Mouse (Mus musculus): ENCODE measurements around the gene Slc30a9. TPM values are rescaled to one million over a fixed set of nuclear protein-coding genes. Genes with fewer than 3 reads are reported as not detected.

Gene Slc30a9
- polyA plus RNA-seq, 1 experiment from 2014 or later = 129 TPM

- ATAC-seq (replicated peaks; ENCODE audit: insufficient number of reproducible peaks, insufficient read depth, low FRiP score, low read depth) = no peak
- Histone ChIP-seq H3K36me3 (no peaks in the 10 kb centered on the region; the same call in 1 of the 2 replicates), H3K9ac (no peak overlapping the region), H3K4me1 (replicated peaks) (no peaks in the 10 kb centered on the region), H3K27me3 (no peaks in the 10 kb centered on the region), H3K4me2 (no peak overlapping the region), H3K4me3 (no peak overlapping the region), H3K27ac (no peak overlapping the region), H3K9me3 (replicated peaks) (no peaks in the 10 kb centered on the region)
- WGBS = 69% methylated on average over 6 of the region's 6 CpGs
Observed at GRCm38 (mm10) chr5:67295682-67296081, 11.1 kb upstream of the Slc30a9 start.

GRCm38 (mm10) chr5:67296171-67296570 lies 10.6 kb upstream of the Slc30a9 start:
- Histone ChIP-seq H3K9ac (no peak overlapping the region), H3K27ac (no peak overlapping the region), H3K27me3 (no peaks in the 10 kb centered on the region), H3K4me3 (no peak overlapping the region), H3K9me3 (replicated peaks) (no peaks in the 10 kb centered on the region), H3K4me2 (no peak overlapping the region), H3K4me1 (replicated peaks) (no peaks in the 10 kb centered on the region), H3K36me3 (no peaks in the 10 kb centered on the region)
- WGBS = 88% methylated on average over 1 of the region's 1 CpGs
- no peak for ATAC-seq (replicated peaks; ENCODE audit: insufficient number of reproducible peaks, insufficient read depth, low FRiP score, low read depth)

- Histone ChIP-seq H3K36me3 (no peaks in the 10 kb centered on the region), H3K4me3 (no peak overlapping the region), H3K9me3 (replicated peaks) (no peaks in the 10 kb centered on the region), H3K27ac (no peak overlapping the region), H3K4me1 (replicated peaks) (no peaks in the 10 kb centered on the region), H3K4me2 (no peak overlapping the region), H3K9ac (no peak overlapping the region), H3K27me3 (no peaks in the 10 kb centered on the region)
- WGBS = 81% methylated on average over 5 of the region's 5 CpGs
- ATAC-seq (replicated peaks; ENCODE audit: insufficient number of reproducible peaks, insufficient read depth, low FRiP score, low read depth) = no peak
Observed at GRCm38 (mm10) chr5:67297026-67297813, 9.5 kb upstream of the Slc30a9 start.

GRCm38 (mm10) chr5:67299847-67300412 lies 6.8 kb upstream of the Slc30a9 start:
- WGBS = 87% methylated on average over 6 of the region's 6 CpGs
- Histone ChIP-seq H3K4me1 (replicated peaks) (no peaks in the 10 kb centered on the region), H3K9ac (no peak overlapping the region), H3K27me3 (no peaks in the 10 kb centered on the region), H3K4me2 (no peak overlapping the region), H3K36me3 (no peaks in the 10 kb centered on the region), H3K27ac (no peak overlapping the region), H3K4me3 (no peak overlapping the region), H3K9me3 (replicated peaks) (no peaks in the 10 kb centered on the region)
- ATAC-seq (replicated peaks; ENCODE audit: insufficient number of reproducible peaks, insufficient read depth, low FRiP score, low read depth) = no peak

- Histone ChIP-seq H3K9me3 (replicated peaks) (no peaks in the 10 kb centered on the region), H3K36me3 (no peaks in the 10 kb centered on the region), H3K27me3 (no peaks in the 10 kb centered on the region), H3K4me2 (no peak overlapping the region), H3K4me3 (no peak overlapping the region), H3K27ac (no peak overlapping the region), H3K4me1 (replicated peaks) (no peaks in the 10 kb centered on the region), H3K9ac (no peak overlapping the region)
- 94% methylated on average over 8 of the region's 8 CpGs for WGBS
- ATAC-seq (replicated peaks; ENCODE audit: insufficient number of reproducible peaks, insufficient read depth, low FRiP score, low read depth) = no peak
Observed at GRCm38 (mm10) chr5:67300926-67301597, 5.7 kb upstream of the Slc30a9 start.

GRCm38 (mm10) chr5:67301722-67302331 lies 4.9 kb upstream of the Slc30a9 start:
- Histone ChIP-seq H3K27ac (no peak overlapping the region), H3K9me3 (replicated peaks) (no peaks in the 10 kb centered on the region), H3K36me3 (no peaks in the 10 kb centered on the region), H3K27me3 (no peaks in the 10 kb centered on the region), H3K4me1 (replicated peaks) (no peaks in the 10 kb centered on the region), H3K9ac (no peak overlapping the region), H3K4me3 (no peak overlapping the region), H3K4me2 (no peak overlapping the region)
- ATAC-seq (replicated peaks; ENCODE audit: insufficient number of reproducible peaks, insufficient read depth, low FRiP score, low read depth) = no peak
- 65% methylated on average over 8 of the region's 8 CpGs for WGBS

GRCm38 (mm10) chr5:67303816-67304215 lies 2.9 kb upstream of the Slc30a9 start:
- no peaks in the 10 kb centered on the region for H3K27me3 ChIP-seq
- ATAC-seq (replicated peaks; ENCODE audit: insufficient number of reproducible peaks, insufficient read depth, low FRiP score, low read depth) = no peak
- peaks cover 10% of the 10 kb centered on the region for H3K4me1 ChIP-seq (replicated peaks)
- no peak overlapping the region for H3K9ac ChIP-seq
- no peak overlapping the region for H3K27ac ChIP-seq
- no peaks in the 10 kb centered on the region for H3K9me3 ChIP-seq (replicated peaks)
- WGBS = 81% methylated on average over 1 of the region's 1 CpGs
- H3K4me3 ChIP-seq = no peak overlapping the region
- no peak overlapping the region for H3K4me2 ChIP-seq
- no peaks in the 10 kb centered on the region for H3K36me3 ChIP-seq

- Histone ChIP-seq H3K4me1 (replicated peaks) (peaks cover 14% of the 10 kb centered on the region), H3K27me3 (no peaks in the 10 kb centered on the region), H3K27ac (peak overlapping the region; percentile 87), H3K4me3 (peak overlapping the region; percentile 95), H3K36me3 (no peaks in the 10 kb centered on the region), H3K9ac (peak overlapping the region; percentile 98), H3K4me2 (peak overlapping the region; percentile 75), H3K9me3 (replicated peaks) (no peaks in the 10 kb centered on the region)
- ATAC-seq (replicated peaks; ENCODE audit: insufficient number of reproducible peaks, insufficient read depth, low FRiP score, low read depth) = no peak
- WGBS = 18% methylated on average over 13 of the region's 13 CpGs
Observed at GRCm38 (mm10) chr5:67307659-67308222, 986 bp downstream of the Slc30a9 start.

GRCm38 (mm10) chr5:67311811-67312521 lies 5.2 kb downstream of the Slc30a9 start:
- Histone ChIP-seq H3K27ac (peak overlapping the region; percentile 2; the same call in 1 of the 2 replicates), H3K9ac (no peak overlapping the region), H3K4me1 (replicated peaks) (peaks cover 14% of the 10 kb centered on the region), H3K4me2 (no peak overlapping the region), H3K9me3 (replicated peaks) (no peaks in the 10 kb centered on the region), H3K4me3 (no peak overlapping the region), H3K27me3 (no peaks in the 10 kb centered on the region), H3K36me3 (peaks cover 5% of the 10 kb centered on the region)
- ATAC-seq (replicated peaks; ENCODE audit: insufficient number of reproducible peaks, insufficient read depth, low FRiP score, low read depth) = no peak
- 46% methylated on average over 3 of the region's 3 CpGs for WGBS

GRCm38 (mm10) chr5:67312522-67312851 lies 5.7 kb downstream of the Slc30a9 start:
- Histone ChIP-seq H3K27ac (no peak overlapping the region), H3K27me3 (no peaks in the 10 kb centered on the region), H3K4me2 (no peak overlapping the region), H3K4me1 (replicated peaks) (peaks cover 14% of the 10 kb centered on the region), H3K4me3 (no peak overlapping the region), H3K9me3 (replicated peaks) (no peaks in the 10 kb centered on the region), H3K36me3 (peaks cover 6% of the 10 kb centered on the region), H3K9ac (no peak overlapping the region)
- WGBS = 88% methylated on average over 3 of the region's 3 CpGs
- no peak for ATAC-seq (replicated peaks; ENCODE audit: insufficient number of reproducible peaks, insufficient read depth, low FRiP score, low read depth)

Measured in heart, embryonic 15.5 days (tissue).